Mouse (Mus musculus) neural tube, embryonic 14.5 days (tissue): ENCODE measurements around the gene Ryr2. TPM values are rescaled to one million over a fixed set of nuclear protein-coding genes. Genes with fewer than 3 reads are reported as not detected.

Experiments
- ATAC-seq: fragments of 200-750 bp; cut with Nextera tagmentation; 2 replicates; pipeline ENCODE4 v1.8.0; 2017; ENCODE audit warnings: low read depth, mild to moderate bottlenecking, moderate TSS enrichment, moderate library complexity
- H3K27ac ChIP-seq: fragments of 300-500 bp; sonication (generic); 2 replicates; pipeline ENCODE4 v1.5.1; 2014; ENCODE audit warnings: low read depth, mild to moderate bottlenecking, control low read depth, low read length, moderate library complexity, mixed read lengths
- H3K27me3 ChIP-seq: fragments of 300-500 bp; sonication (generic); 2 replicates; pipeline ENCODE4 v1.6.1; 2014; ENCODE audit warnings: low read length; ENCODE audit not compliant: control insufficient read depth, insufficient read depth
- H3K36me3 ChIP-seq: fragments of 300-500 bp; sonication (generic); 2 replicates; pipeline ENCODE4 v1.6.1; 2014; ENCODE audit warnings: low read length, mixed read lengths; ENCODE audit not compliant: control insufficient read depth, insufficient read depth
- H3K4me1 ChIP-seq: fragments of 300-500 bp; sonication (generic); 2 replicates; pipeline ENCODE4 v1.6.1; 2014; ENCODE audit warnings: low read length; ENCODE audit not compliant: control insufficient read depth, insufficient read depth
- H3K4me2 ChIP-seq: fragments of 300-500 bp; sonication (generic); 2 replicates; pipeline ENCODE4 v1.6.1; 2014; ENCODE audit warnings: mild to moderate bottlenecking, low read depth, low read length, control low read depth
- H3K4me3 ChIP-seq: fragments of 300-500 bp; sonication (generic); 2 replicates; pipeline ENCODE4 v1.5.1; 2014; ENCODE audit warnings: low read depth, low read length, control low read depth, mixed read lengths
- H3K9ac ChIP-seq: fragments of 300-500 bp; sonication (generic); replicated peaks from 2 replicates; pipeline ENCODE4 v1.6.1; 2014; ENCODE audit warnings: low read depth, mild to moderate bottlenecking, control low read depth, low read length, mixed read lengths
- H3K9me3 ChIP-seq: fragments of 300-500 bp; sonication (generic); 2 replicates; pipeline ENCODE4 v1.6.1; 2016; ENCODE audit warnings: low read length; ENCODE audit not compliant: control insufficient read depth
- WGBS: fragments of 180-500 bp; shearing (Covaris S2); extraction: QIAGEN DNeasy Blood & Tissue Kit; methylation state at CpG from one replicate; pipeline ENCODE4 v1.1.7; 2014; 5-methylcytosine and 5-hydroxymethylcytosine counted together
- polyA plus RNA-seq: library from polyadenylated mRNA; unstranded; fragments of >200 nt; fragmentation: Nextera tagmentation; extraction: Ambion mirVana; gene quantifications from 2 replicates; pipeline ENCODE4 v1.2.1, GENCODE M21; 2014

Ryr2 gene
- polyA plus RNA-seq, 1 experiment from 2014 or later = 13.5 TPM

DNA sequence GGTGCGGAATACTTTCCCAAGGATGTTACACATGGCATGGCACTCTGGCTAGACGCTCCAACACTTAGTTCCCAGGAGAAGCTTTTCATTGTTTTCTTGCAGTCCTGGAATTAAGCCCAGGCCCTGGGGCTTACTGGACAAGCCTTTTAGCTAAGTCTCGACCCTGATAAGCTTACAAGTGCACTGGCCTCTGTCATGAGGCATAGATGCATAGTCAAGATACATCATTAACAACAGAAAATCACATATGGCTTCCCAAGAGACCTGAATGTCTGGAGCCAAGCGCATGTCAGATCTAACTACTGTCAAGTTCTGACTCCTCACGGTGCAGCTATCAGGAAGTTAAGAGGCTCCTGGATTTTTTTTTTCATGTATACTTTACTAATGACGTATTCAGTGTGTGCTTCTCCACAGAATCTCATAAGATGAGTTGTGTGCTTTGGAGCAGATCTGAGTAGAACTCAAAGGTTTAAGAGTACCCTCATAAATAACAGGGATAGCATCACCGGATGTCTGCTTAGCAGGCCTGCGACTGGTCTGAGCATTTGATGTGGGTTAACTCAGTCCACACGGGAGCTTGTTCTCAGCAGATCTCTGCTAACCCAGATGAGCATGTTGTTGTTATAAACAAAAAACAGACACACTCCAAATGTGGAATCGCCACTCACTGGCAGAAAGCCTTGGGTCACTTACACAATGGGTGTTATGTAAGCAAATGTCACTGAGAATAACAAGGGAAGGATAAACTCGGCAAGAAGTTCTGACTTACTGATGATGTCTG is 179.8 kb downstream of the Ryr2 start:
- Histone ChIP-seq H3K4me2 (no peak overlapping the region), H3K4me1 (no peaks in the 10 kb centered on the region), H3K4me3 (no peak overlapping the region), H3K36me3 (no peaks in the 10 kb centered on the region), H3K27ac (no peak overlapping the region), H3K9me3 (no peaks in the 10 kb centered on the region), H3K9ac (no peak overlapping the region), H3K27me3 (no peaks in the 10 kb centered on the region)
- ATAC-seq = no peak
- 79% methylated on average over 11 of the region's 11 CpGs for WGBS

GRCm38 (mm10) chr13:11926215-11926614 is 180.5 kb downstream of the Ryr2 start:
- 91% methylated on average over 2 of the region's 2 CpGs for WGBS
- Histone ChIP-seq H3K9me3 (no peaks in the 10 kb centered on the region), H3K4me1 (no peaks in the 10 kb centered on the region), H3K27ac (no peak overlapping the region), H3K27me3 (no peaks in the 10 kb centered on the region), H3K36me3 (no peaks in the 10 kb centered on the region), H3K9ac (no peak overlapping the region), H3K4me3 (no peak overlapping the region), H3K4me2 (no peak overlapping the region)
- no peak for ATAC-seq

DNA sequence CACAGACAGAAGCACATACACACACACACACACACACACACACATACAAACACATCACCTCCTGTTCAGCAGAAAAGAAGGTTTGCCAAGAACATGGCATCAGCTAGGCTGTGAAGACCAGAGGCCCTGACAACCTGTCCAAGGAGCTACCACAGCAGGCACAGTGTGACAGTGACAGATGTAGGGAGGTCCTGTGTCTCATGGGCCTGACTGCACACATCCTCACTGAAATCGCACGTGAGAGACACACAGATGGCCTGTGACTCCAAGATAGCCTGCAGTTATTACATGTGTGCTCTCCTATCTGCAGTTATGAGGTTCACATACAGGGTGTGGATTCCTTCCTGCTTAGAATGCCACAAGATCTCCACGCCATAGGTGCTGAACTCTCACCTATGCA is 182.0 kb downstream of the Ryr2 start:
- Histone ChIP-seq H3K9ac (no peak overlapping the region), H3K9me3 (no peaks in the 10 kb centered on the region), H3K4me2 (no peak overlapping the region), H3K36me3 (no peaks in the 10 kb centered on the region), H3K4me3 (no peak overlapping the region), H3K27ac (no peak overlapping the region), H3K27me3 (no peaks in the 10 kb centered on the region), H3K4me1 (no peaks in the 10 kb centered on the region)
- ATAC-seq = no peak
- 85% methylated on average over 3 of the region's 3 CpGs for WGBS

- H3K4me3 ChIP-seq = no peak overlapping the region
- H3K27me3 ChIP-seq = no peaks in the 10 kb centered on the region
- H3K4me1 ChIP-seq = no peaks in the 10 kb centered on the region
- H3K9ac ChIP-seq = no peak overlapping the region
- no peak for ATAC-seq
- no peaks in the 10 kb centered on the region for H3K9me3 ChIP-seq
- no peaks in the 10 kb centered on the region for H3K36me3 ChIP-seq
- WGBS = 69% methylated on average over 1 of the region's 1 CpGs
- H3K4me2 ChIP-seq = no peak overlapping the region
- H3K27ac ChIP-seq = no peak overlapping the region
These were observed 186.2 kb downstream of the Ryr2 start for GRCm38 (mm10) chr13:11920495-11920894.

DNA sequence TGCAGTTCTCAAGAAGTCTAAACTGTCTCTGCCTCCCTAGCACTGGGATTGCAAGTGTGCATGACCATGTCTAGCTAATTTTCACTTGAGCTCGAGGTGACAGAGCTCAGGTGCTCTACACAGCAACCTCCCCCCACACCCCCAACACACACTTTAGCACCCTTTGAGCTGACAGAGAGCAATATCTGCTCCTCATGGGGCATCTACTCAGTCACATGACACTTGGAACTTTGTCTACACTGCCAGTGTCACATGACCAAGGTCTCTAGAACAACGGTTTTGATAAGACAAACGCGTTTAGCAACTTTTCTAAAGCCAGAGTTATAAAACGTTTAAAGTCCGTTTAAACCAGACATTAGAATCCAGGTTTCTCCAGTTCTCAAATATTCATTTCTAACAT is 187.3 kb downstream of the Ryr2 start:
- 93% methylated on average over 6 of the region's 6 CpGs for WGBS

DNA sequence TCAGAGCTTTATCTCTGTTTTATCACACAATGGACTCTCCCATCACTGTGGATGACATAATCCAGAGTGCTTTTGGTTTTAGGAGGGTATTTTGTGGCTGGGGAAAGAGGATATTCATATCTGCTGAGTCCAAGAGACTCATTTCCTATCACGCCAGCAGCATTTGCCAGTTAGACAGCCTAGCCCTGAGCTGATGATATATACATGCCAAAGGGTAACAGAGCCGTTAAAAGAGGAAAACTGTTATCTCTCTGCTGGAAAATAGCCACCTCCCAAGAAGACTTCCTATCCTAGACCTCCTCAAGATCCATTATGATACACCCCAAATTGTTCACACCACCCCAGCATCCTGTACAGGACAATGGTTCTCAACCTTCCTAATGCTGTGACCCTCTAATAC is 191.1 kb downstream of the Ryr2 start:
- no peaks in the 10 kb centered on the region for H3K4me1 ChIP-seq
- no peak overlapping the region for H3K27ac ChIP-seq
- ATAC-seq = no peak
- H3K4me3 ChIP-seq = no peak overlapping the region
- 82% methylated on average over 2 of the region's 2 CpGs for WGBS
- H3K4me2 ChIP-seq = no peak overlapping the region
- H3K9ac ChIP-seq = no peak overlapping the region
- H3K36me3 ChIP-seq = no peaks in the 10 kb centered on the region
- H3K27me3 ChIP-seq = no peaks in the 10 kb centered on the region
- H3K9me3 ChIP-seq = no peaks in the 10 kb centered on the region

More for the DNA sequence above, 187.3 kb downstream of the Ryr2 start:
- no peaks in the 10 kb centered on the region for H3K36me3 ChIP-seq
- no peak for ATAC-seq
- H3K9me3 ChIP-seq = no peaks in the 10 kb centered on the region
- no peaks in the 10 kb centered on the region for H3K27me3 ChIP-seq
- no peak overlapping the region for H3K27ac ChIP-seq
- H3K4me1 ChIP-seq = no peaks in the 10 kb centered on the region
- H3K4me3 ChIP-seq = no peak overlapping the region
- no peak overlapping the region for H3K9ac ChIP-seq
- H3K4me2 ChIP-seq = no peak overlapping the region

GRCm38 (mm10) chr13:11914682-11915081 is 192.1 kb downstream of the Ryr2 start:
- H3K9me3 ChIP-seq = no peaks in the 10 kb centered on the region
- H3K4me3 ChIP-seq = no peak overlapping the region
- no peaks in the 10 kb centered on the region for H3K27me3 ChIP-seq
- H3K27ac ChIP-seq = no peak overlapping the region
- H3K9ac ChIP-seq = no peak overlapping the region
- no peaks in the 10 kb centered on the region for H3K36me3 ChIP-seq
- H3K4me1 ChIP-seq = no peaks in the 10 kb centered on the region
- no peak for ATAC-seq
- 86% methylated on average over 3 of the region's 3 CpGs for WGBS
- H3K4me2 ChIP-seq = no peak overlapping the region

DNA sequence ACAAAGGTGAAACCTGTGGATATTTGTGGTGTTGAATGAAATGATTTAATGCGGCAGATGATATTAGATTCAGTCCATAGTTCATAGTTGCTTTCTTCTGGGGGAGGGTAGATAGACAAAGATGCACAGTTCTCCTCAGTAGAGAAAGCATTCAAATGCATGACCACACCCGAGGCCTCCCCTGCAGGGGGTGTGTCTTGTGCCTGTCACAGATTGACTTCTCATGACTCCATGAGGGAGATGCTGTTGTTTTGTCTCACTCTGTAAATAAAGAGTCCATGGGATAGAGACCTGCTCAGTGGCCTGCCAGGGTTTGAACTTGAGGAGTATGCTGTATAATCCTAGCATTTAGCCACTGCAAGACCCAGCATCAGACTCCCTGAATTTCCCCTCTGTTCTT is 194.5 kb downstream of the Ryr2 start:
- no peak for ATAC-seq
- no peaks in the 10 kb centered on the region for H3K9me3 ChIP-seq
- no peak overlapping the region for H3K4me3 ChIP-seq
- H3K9ac ChIP-seq = no peak overlapping the region
- no peak overlapping the region for H3K4me2 ChIP-seq
- H3K27ac ChIP-seq = no peak overlapping the region
- no peaks in the 10 kb centered on the region for H3K4me1 ChIP-seq
- H3K27me3 ChIP-seq = no peaks in the 10 kb centered on the region
- WGBS = 74% methylated on average over 2 of the region's 2 CpGs
- no peaks in the 10 kb centered on the region for H3K36me3 ChIP-seq

DNA sequence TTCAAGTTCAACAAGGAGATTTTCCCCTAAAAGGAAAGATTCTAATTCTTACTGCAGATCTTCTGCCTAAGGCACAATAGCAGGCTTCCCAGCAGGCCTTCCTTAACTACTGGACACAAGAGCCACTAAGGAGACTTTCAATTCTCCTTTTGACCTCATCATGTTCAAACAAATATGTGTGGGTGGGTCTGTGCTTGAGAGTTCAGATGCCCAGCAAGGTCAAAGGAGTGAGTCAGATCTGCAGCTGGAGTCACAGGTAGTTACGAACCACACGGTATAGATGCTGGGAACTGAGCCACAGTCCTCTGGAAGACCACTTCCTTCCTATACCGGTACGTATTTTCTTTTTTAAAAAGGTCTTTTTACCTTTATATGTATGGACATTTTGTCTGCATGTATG is 198.6 kb downstream of the Ryr2 start:
- no peak overlapping the region for H3K27ac ChIP-seq
- ATAC-seq = no peak
- H3K4me2 ChIP-seq = no peak overlapping the region
- no peaks in the 10 kb centered on the region for H3K27me3 ChIP-seq
- H3K9ac ChIP-seq = no peak overlapping the region
- no peak overlapping the region for H3K4me3 ChIP-seq
- no peaks in the 10 kb centered on the region for H3K36me3 ChIP-seq
- WGBS = 84% methylated on average over 4 of the region's 4 CpGs
- H3K4me1 ChIP-seq = no peaks in the 10 kb centered on the region
- no peaks in the 10 kb centered on the region for H3K9me3 ChIP-seq
